Mouse (Mus musculus) layer of hippocampus, adult 6 months (tissue): ENCODE measurements around the gene Rnf115. TPM values are rescaled to one million over a fixed set of nuclear protein-coding genes. Genes with fewer than 3 reads are reported as not detected.

Source experiments
- long read RNA-seq, 2 experiments: library from polyadenylated mRNA; unstranded; transcript quantifications; one replicate each; pipeline ENCODE4 v2.0.0; 2019 to 2020
- polyA plus RNA-seq: library from polyadenylated mRNA; unstranded; fragments of <200 nt; fragmentation: Nextera tagmentation; gene quantifications from 2 replicates; pipeline ENCODE4 v1.2.3, GENCODE M21; 2021

Gene Rnf115
- polyA plus RNA-seq, result 32.6 and 38.0 TPM in 2 replicates
- long read RNA-seq, experiment 1, transcript Rnf115-201 (9 exons, 2,209 nt), result major isoform, 73 of 91 reads
- long read RNA-seq, experiment 1, partial matches to known transcripts, result 5 of 91 reads
- long read RNA-seq, experiment 1, other reads (novel, unspliced or antisense), result 13 of 91 reads
- long read RNA-seq, experiment 2, transcript Rnf115-201 (9 exons, 2,209 nt), result major isoform, 275 of 312 reads
- long read RNA-seq, experiment 2, partial matches to known transcripts, result 8 of 312 reads
- long read RNA-seq, experiment 2, other reads (novel, unspliced or antisense), result 29 of 312 reads

GRCm38 (mm10) chr3:96727343-96727827 lies at the start of gene Rnf115, which contains the start of gene Polr3c:
Rnf115 (plus strand) TSS chr3:96727664.
Polr3c (minus strand) TSS chr3:96727628.

DNA sequence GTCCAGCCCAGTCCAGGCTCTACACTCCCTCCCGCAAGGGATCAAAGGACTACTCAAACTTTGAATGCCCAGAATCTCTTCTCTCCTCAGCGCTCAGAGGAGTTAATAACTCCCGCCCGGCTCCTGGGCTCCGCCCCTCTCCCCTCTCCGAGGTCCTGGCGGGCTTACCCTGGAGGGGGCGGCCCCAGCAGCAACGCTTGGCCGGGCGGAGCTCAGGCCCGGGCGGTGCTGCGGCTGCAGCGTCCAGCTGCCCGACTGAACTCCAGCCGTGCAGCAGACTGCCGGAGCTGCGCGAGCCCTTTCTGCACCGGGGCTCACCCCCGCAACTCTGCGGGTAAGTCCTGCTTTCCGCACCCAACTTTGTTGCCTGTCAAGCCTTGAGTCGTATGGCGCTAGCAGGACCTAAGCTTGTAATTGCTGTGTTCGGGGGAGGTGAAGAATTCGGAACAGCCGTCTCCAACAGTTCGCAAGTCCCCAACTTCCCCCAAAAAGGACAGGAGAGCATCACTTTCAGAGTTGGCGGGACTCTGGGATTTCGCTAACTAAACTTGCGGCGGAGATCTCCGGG lies 31.2 kb upstream of the Rnf115 start, which contains the start of gene Pias3:
Gene Pias3 (plus strand): TSS at position 187 of the 568 bp plus-strand sequence.

GRCm38 (mm10) chr3:96707903-96708683 lies 19.4 kb upstream of the Rnf115 start, which contains the start of gene Nudt17:
Nudt17 (minus strand) TSS chr3:96708562.

GRCm38 (mm10) chr3:96828984-96829383 lies 101.5 kb downstream of the Rnf115 start, which contains the start of the genes Pdzk1 and Cd160:
Pdzk1 (plus strand) TSS chr3:96829284.
Cd160 (minus strand) TSS chr3:96829351.

Other genes with a start within 250 kb of the Rnf115 start
- 0.19 and 0.55 TPM in 2 replicates for gene Hfe2, start 202.5 kb upstream of the Rnf115 start, polyA plus RNA-seq
- 5.2 and 6.2 TPM in 2 replicates for gene Txnip, start 169.7 kb upstream of the Rnf115 start, polyA plus RNA-seq
- gene Gm16253, start 150.7 kb upstream of the Rnf115 start, polyA plus RNA-seq, result 0.30 and 0.41 TPM in 2 replicates
- gene Polr3gl, start 133.5 kb upstream of the Rnf115 start, polyA plus RNA-seq, result 17.9 and 18.7 TPM in 2 replicates
- gene Ankrd34a, start 131.0 kb upstream of the Rnf115 start, polyA plus RNA-seq, result 30.7 and 38.3 TPM in 2 replicates
- gene Lix1l, start 126.5 kb upstream of the Rnf115 start, polyA plus RNA-seq, result 1.2 and 1.4 TPM in 2 replicates
- 22.5 and 30.1 TPM in 2 replicates for gene Rbm8a, start 97.7 kb upstream of the Rnf115 start, polyA plus RNA-seq
- gene Pex11b, start 92.3 kb upstream of the Rnf115 start, polyA plus RNA-seq, result 106 and 113 TPM in 2 replicates
- gene Gm42957, start 92.2 kb upstream of the Rnf115 start, polyA plus RNA-seq, result not detected in 2 replicates
- 0.06 and 0.10 TPM in 2 replicates for gene Itga10, start 82.1 kb upstream of the Rnf115 start, polyA plus RNA-seq
- 3.0 and 3.7 TPM in 2 replicates for gene Ankrd35, start 57.5 kb upstream of the Rnf115 start, polyA plus RNA-seq
- gene Pias3, start 31.3 kb upstream of the Rnf115 start, polyA plus RNA-seq, result 11.7 and 11.8 TPM in 2 replicates
- gene Nudt17, start 19.1 kb upstream of the Rnf115 start, polyA plus RNA-seq, result 11.9 and 12.1 TPM in 2 replicates
- gene Polr3c, start within 50 bp of the Rnf115 start, polyA plus RNA-seq, result 18.7 and 19.0 TPM in 2 replicates
- not detected in 2 replicates for gene Pdzk1, start 101.6 kb downstream of the Rnf115 start, polyA plus RNA-seq
- 0.09 and 0.10 TPM in 2 replicates for gene Cd160, start 101.7 kb downstream of the Rnf115 start, polyA plus RNA-seq
- 0.04 and 0.11 TPM in 2 replicates for gene Gja5, start 177.0 kb downstream of the Rnf115 start, polyA plus RNA-seq
- gene Gpr89, start 177.7 kb downstream of the Rnf115 start, polyA plus RNA-seq, result 14.6 and 17.5 TPM in 2 replicates
- 0.06 TPM in 1 of 2 replicates, not detected in the other for gene Gja8, start 198.4 kb downstream of the Rnf115 start, polyA plus RNA-seq